Mouse (Mus musculus) cerebellum, adult 11-12 months (tissue): ENCODE measurements around the gene Pex11g.

Experiments
- DNase-seq: peaks from one replicate; pipeline ENCODE4 v3.0.0; 2022

The Pex11g gene

GRCm38 (mm10) chr8:3467006-3467885 lies at the start of gene Pex11g:
Gene Pex11g (minus strand): TSS chr8:3467680.
- peak; percentile 95 for DNase-seq

- no peak for DNase-seq
Measured at GRCm38 (mm10) chr8:3517117-3517495, 49.6 kb upstream of the Pex11g start.

GRCm38 (mm10) chr8:3516450-3517116 lies 49.1 kb upstream of the Pex11g start:
- DNase-seq: peak; percentile 96

- no peak for DNase-seq
Measured at GRCm38 (mm10) chr8:3515771-3516417, 48.4 kb upstream of the Pex11g start.

- peak; percentile 90 for DNase-seq
Measured at GRCm38 (mm10) chr8:3515260-3515671, 47.8 kb upstream of the Pex11g start, which contains the start of gene Pnpla6. Gene Pnpla6 (plus strand): TSS chr8:3515384.

- peak; percentile 75 for DNase-seq
Measured at GRCm38 (mm10) chr8:3514681-3515247, 47.3 kb upstream of the Pex11g start.

- DNase-seq: no peak
Measured at GRCm38 (mm10) chr8:3507979-3508754, 40.7 kb upstream of the Pex11g start.

GRCm38 (mm10) chr8:3502217-3502616 lies 34.7 kb upstream of the Pex11g start:
- no peak for DNase-seq

- peak; percentile 98 for DNase-seq
Measured at GRCm38 (mm10) chr8:3500235-3501090, 33.0 kb upstream of the Pex11g start, which contains the start of gene Mcoln1. Gene Mcoln1 (plus strand): TSS chr8:3500457.

- DNase-seq: no peak
Measured at GRCm38 (mm10) chr8:3499751-3500150, 32.3 kb upstream of the Pex11g start.

GRCm38 (mm10) chr8:3498583-3498982 lies 31.1 kb upstream of the Pex11g start:
- no peak for DNase-seq

GRCm38 (mm10) chr8:3496428-3496748 lies 28.9 kb upstream of the Pex11g start:
- DNase-seq: no peak

GRCm38 (mm10) chr8:3495578-3496427 lies 28.3 kb upstream of the Pex11g start:
- no peak for DNase-seq

- DNase-seq: no peak
Measured at GRCm38 (mm10) chr8:3493845-3494208, 26.3 kb upstream of the Pex11g start.

GRCm38 (mm10) chr8:3492901-3493844 lies 25.7 kb upstream of the Pex11g start, which contains the start of gene Zfp358:
Gene Zfp358 (plus strand): TSS chr8:3493138.
- peak; percentile 84 for DNase-seq

- no peak for DNase-seq
Measured at GRCm38 (mm10) chr8:3485192-3485591, 17.7 kb upstream of the Pex11g start.

GRCm38 (mm10) chr8:3483546-3483945 lies 16.1 kb upstream of the Pex11g start:
- DNase-seq: no peak

GRCm38 (mm10) chr8:3482240-3482740 lies 14.8 kb upstream of the Pex11g start:
- no peak for DNase-seq

- DNase-seq: no peak
Measured at GRCm38 (mm10) chr8:3481605-3482004, 14.1 kb upstream of the Pex11g start.
